Mouse (Mus musculus) bone marrow macrophage, adult 2 months (primary cell): ENCODE results near the gene Arhgap33.

Source experiments
- CTCF ChIP-seq: IDR thresholded peaks from 2 replicates; pipeline ENCODE4 v1.5.1; 2012; ENCODE audit warnings: low read depth, mild to moderate bottlenecking, low read length, moderate library complexity
- POLR2A ChIP-seq: IDR thresholded peaks from 2 replicates; pipeline ENCODE4 v1.6.1; 2012; ENCODE audit warnings: mild to moderate bottlenecking, low read depth, low read length, borderline replicate concordance

GRCm38 (mm10) chr7:30566033-30566432 lies 31.2 kb upstream of the Arhgap33 start:
- TF ChIP-seq CTCF (no peak), POLR2A (no peak)
